Mouse (Mus musculus): ENCODE measurements around the gene Hif3a. TPM values are rescaled to one million over a fixed set of nuclear protein-coding genes. Genes with fewer than 3 reads are reported as not detected.
A peak's percentile ranks its signal among the peaks of the same experiment; 100 is the strongest.

Gene Hif3a
- total and polyA plus RNA-seq, 3 experiments: 8.0 to 37.9 TPM; not detected in 1

DNA sequence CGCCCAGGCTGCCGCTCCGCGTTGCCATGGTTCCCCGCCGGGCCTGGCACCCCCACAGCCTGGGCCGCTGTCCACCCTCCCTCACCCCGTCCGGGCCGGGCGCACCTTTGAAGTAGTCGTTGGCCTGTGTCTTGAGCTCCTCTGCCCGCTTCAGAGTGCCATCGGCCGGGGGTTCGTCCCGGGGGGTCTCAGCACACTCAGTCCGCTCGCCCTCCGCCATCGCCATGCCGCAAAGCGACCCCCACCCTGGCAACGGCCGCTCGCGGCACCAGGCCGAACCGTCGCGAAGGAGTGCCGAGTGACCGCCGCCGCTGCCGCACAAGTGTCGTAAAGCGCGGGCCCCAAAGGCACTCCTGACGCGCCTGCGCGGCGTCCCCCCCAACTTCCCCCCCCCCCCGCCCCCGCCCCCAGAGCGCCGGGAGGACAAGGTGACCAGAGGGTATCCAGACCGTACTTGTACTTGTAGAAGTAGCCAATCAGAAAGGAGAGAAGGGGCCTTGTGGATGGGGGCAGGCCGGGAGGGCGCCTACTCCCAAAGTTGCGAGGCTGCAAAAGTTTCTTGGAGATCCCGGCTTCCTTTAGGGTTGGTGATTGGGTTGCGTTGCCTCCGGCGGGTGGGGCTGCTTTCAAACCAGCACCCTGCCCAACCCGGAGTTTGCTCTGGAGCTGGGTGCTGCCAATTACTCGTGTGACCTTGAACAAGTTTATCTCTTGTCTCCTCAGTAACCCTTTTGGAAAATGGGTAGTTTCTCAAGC lies 34.5 kb downstream of the Hif3a start, which contains the start of gene Ppp5c (continued):
- TF ChIP-seq MXI1 (IDR thresholded peaks at IDR 0.05; ENCODE audit: low read depth, low read length) (0 out of 2 replicates have a peak, but pooled peaks have one; percentile 0), TBP (IDR thresholded peaks at IDR 0.05; ENCODE audit: low read depth, low read length) (no peak), POLR2AphosphoS2 (IDR thresholded peaks at IDR 0.05; ENCODE audit: low read length) (peak; percentile 93), MAFK (IDR thresholded peaks at IDR 0.05; ENCODE audit: borderline replicate concordance, low read depth, low read length) (no peak), BHLHE40 (IDR thresholded peaks at IDR 0.05; ENCODE audit: borderline replicate concordance, low read depth, low read length) (peak; percentile 75; the same call in 1 of the 2 replicates), MAX (IDR thresholded peaks at IDR 0.05; ENCODE audit: low read length) (no peak), TCF12 (IDR thresholded peaks at IDR 0.05; ENCODE audit: low read depth, low read length) (peak; percentile 50)

- Histone ChIP-seq H3K9me3 (replicated peaks; ENCODE audit: insufficient read depth, low read length) (no peaks in the 10 kb centered on the region), H3K9ac (ENCODE audit: control insufficient read depth, low read depth, low read length, poor library complexity, severe bottlenecking) (peak overlapping the region; percentile 89), H3K27me3 (ENCODE audit: control insufficient read depth in 1 of 2, insufficient read depth in 2 of 2, low read length in 2 of 2) (no peaks in the 10 kb centered on the region), H3K4me3 (ENCODE audit: control insufficient read depth in 1 of 2, insufficient read depth in 1 of 2, low read depth in 2 of 2, low read length in 2 of 2) (peak overlapping the region; percentile 80 to 88), H3K27ac (ENCODE audit: control insufficient read depth, low read depth, low read length) (peak overlapping the region; percentile 70), H3K4me1 (ENCODE audit: control insufficient read depth in 1 of 2, insufficient read depth in 2 of 2, low read length in 2 of 2) (peaks cover 4 to 15% of the 10 kb centered on the region in 2 experiments; a peak in 3 of 4 replicates), H3K36me3 (ENCODE audit: control insufficient read depth in 1 of 2, insufficient read depth in 2 of 2, low read length in 2 of 2) (peaks cover 0 to 16% of the 10 kb centered on the region in 2 experiments; a peak in 3 of 4 replicates), H3K79me2 (ENCODE audit: control insufficient read depth, insufficient read depth, low read length, poor library complexity) (peaks cover 46% of the 10 kb centered on the region)
- peak; percentile 31; the same call in 1 of the 2 replicates for TF ChIP-seq NELFE (IDR thresholded peaks at IDR 0.05; ENCODE audit: low read depth, low read length)
- 0 out of 2 replicates have a peak, but pooled peaks have one; percentile 30 for TF ChIP-seq TBP (IDR thresholded peaks at IDR 0.05; ENCODE audit: low read depth, low read length)
- 0 out of 2 replicates have a peak, but pooled peaks have one; percentile 1 for TF ChIP-seq POLR2AphosphoS5 (IDR thresholded peaks at IDR 0.05; ENCODE audit: borderline replicate concordance, low read depth, low read length)
- TF ChIP-seq USF1 (IDR thresholded peaks at IDR 0.05; ENCODE audit: low read depth, low read length): 0 out of 2 replicates have a peak, but pooled peaks have one; percentile 2
- TF ChIP-seq TCF12 (IDR thresholded peaks at IDR 0.05; ENCODE audit: low read depth, low read length): no peak
- no peak for TF ChIP-seq GABPA (IDR thresholded peaks at IDR 0.05; ENCODE audit: low read depth, low read length)
- TF ChIP-seq ZC3H11A (IDR thresholded peaks at IDR 0.05; ENCODE audit: low read depth, low read length): no peak
- TF ChIP-seq BHLHE40 (IDR thresholded peaks at IDR 0.05; ENCODE audit: borderline replicate concordance, low read depth, low read length): no peak
- TF ChIP-seq MAX (IDR thresholded peaks at IDR 0.05; ENCODE audit: low read length): peak; percentile 63; the same call in 1 of the 2 replicates
- TF ChIP-seq MYC (IDR thresholded peaks at IDR 0.05; ENCODE audit: low read depth, low read length): peak; percentile 93
- peak; percentile 12; the same call in 1 of the 2 replicates for TF ChIP-seq RAD21 (IDR thresholded peaks at IDR 0.05; ENCODE audit: low read depth, low read length)
- peak; percentile 62 to 74 (median 62) for TF ChIP-seq CTCF (IDR thresholded peaks at IDR 0.05 in 2 of 3, conservative IDR thresholded peaks at IDR 0.05 in 1 of 3; ENCODE audit: control insufficient read depth in 1 of 3, insufficient read depth in 1 of 3, low read depth in 2 of 3, low read length in 3 of 3, poor library complexity in 1 of 3, severe bottlenecking in 1 of 3)
- TF ChIP-seq MXI1 (IDR thresholded peaks at IDR 0.05; ENCODE audit: low read depth, low read length): peak; percentile 94
- DNase-seq (ENCODE audit: low read depth, low spot score): peak; percentile 90
These were observed 35.3 kb downstream of the Hif3a start for GRCm38 (mm10) chr7:17026710-17027587.

Data from MEL (cell line).